Mouse (Mus musculus) forebrain, embryonic 13.5 days (tissue): ENCODE measurements around the gene Tmem109. TPM values are rescaled to one million over a fixed set of nuclear protein-coding genes. Genes with fewer than 3 reads are reported as not detected.

ENCODE experiments used
- ATAC-seq: fragments of 200-750 bp; cut with Nextera tagmentation; 2 replicates; pipeline ENCODE4 v1.8.0; 2017
- H3K27ac ChIP-seq: fragments of 300-500 bp; sonication (generic); 2 replicates; pipeline ENCODE4 v1.5.1; 2015; ENCODE audit warnings: inconsistent platforms, mild to moderate bottlenecking, moderate library complexity
- H3K27me3 ChIP-seq: fragments of 300-500 bp; sonication (generic); 2 replicates; pipeline ENCODE4 v1.6.1; 2015; ENCODE audit warnings: mild to moderate bottlenecking, inconsistent platforms
- H3K36me3 ChIP-seq: fragments of 300-500 bp; sonication (generic); 2 replicates; pipeline ENCODE4 v1.6.1; 2015; ENCODE audit warnings: mild to moderate bottlenecking, inconsistent platforms; ENCODE audit not compliant: poor library complexity, severe bottlenecking
- H3K4me1 ChIP-seq: fragments of 300-500 bp; sonication (generic); 2 replicates; pipeline ENCODE4 v1.6.1; 2015; ENCODE audit warnings: inconsistent platforms
- H3K4me2 ChIP-seq: fragments of 300-500 bp; sonication (generic); 2 replicates; pipeline ENCODE4 v1.6.1; 2015; ENCODE audit warnings: inconsistent platforms, mild to moderate bottlenecking, moderate library complexity
- H3K4me3 ChIP-seq: fragments of 300-500 bp; sonication (generic); 2 replicates; pipeline ENCODE4 v1.5.1; 2015; ENCODE audit warnings: mild to moderate bottlenecking, inconsistent platforms
- H3K9ac ChIP-seq: fragments of 300-500 bp; sonication (generic); 2 replicates; pipeline ENCODE4 v1.6.1; 2015; ENCODE audit warnings: mild to moderate bottlenecking, inconsistent platforms
- H3K9me3 ChIP-seq: fragments of 300-500 bp; sonication (generic); replicated peaks from 2 replicates; pipeline ENCODE4 v1.6.1; 2016; ENCODE audit warnings: inconsistent platforms
- WGBS: fragments of 180-500 bp; shearing (Covaris S2); methylation state at CpG from one replicate; pipeline ENCODE4 v1.1.7; 2015; 5-methylcytosine and 5-hydroxymethylcytosine counted together
- polyA plus RNA-seq: library from polyadenylated mRNA; unstranded; fragments of >200 nt; fragmentation: Nextera tagmentation; extraction: Ambion mirVana; gene quantifications from 2 replicates; pipeline ENCODE4 v1.2.1, GENCODE M21; 2015

The Tmem109 gene
- polyA plus RNA-seq = 33.6 and 35.6 TPM in 2 replicates

DNA sequence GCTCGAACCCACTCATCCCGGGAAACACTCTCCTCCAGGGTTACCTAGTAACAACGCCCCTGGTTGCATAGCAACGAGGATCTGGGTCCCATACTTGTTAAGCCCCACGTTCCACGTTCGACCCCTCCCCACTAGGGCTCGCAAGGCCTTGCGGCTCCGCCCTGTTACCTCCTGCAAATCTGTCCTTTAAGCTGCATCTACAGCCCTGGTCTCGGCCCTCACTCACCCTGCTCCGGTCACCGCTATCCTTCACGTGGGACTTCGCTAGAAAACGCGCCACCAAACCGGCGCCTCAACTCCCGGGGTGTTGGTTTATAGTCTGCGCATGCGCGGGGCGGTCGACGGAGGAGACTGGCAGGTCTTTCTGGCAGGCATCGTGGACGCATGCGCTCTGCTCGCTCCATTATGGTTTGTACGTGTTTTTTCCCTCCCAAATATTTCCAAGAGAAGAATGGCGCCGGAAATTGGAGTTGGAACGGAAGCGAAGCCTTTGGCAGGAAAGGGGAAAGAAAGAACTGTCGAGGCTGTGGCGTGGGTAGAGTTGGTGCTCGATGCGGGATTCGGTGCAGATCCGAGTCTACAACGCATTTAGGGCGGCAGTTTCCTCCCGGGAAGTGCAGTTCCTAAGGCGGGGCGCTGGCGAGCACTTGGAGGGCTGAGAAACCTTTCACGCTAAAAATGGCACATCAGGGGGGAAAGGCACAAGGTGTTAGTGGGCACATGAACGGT, at the start of gene Tmem109:
Gene Tmem109, minus strand, starts transcription at position 576 of the 729 bp plus-strand sequence.
- ATAC-seq = peak; percentile 95
- H3K36me3 ChIP-seq = peaks cover 11% of the 10 kb centered on the region; the same call in 1 of the 2 replicates
- H3K27ac ChIP-seq = peak within 1 kb of the TSS; percentile 97
- peak within 1 kb of the TSS; percentile 82 for H3K9ac ChIP-seq
- WGBS = under 1% methylated on average over 49 of the region's 49 CpGs
- H3K4me2 ChIP-seq = peak within 1 kb of the TSS; percentile 94
- H3K9me3 ChIP-seq = peaks cover 11% of the 10 kb centered on the region; the same call in 1 of the 2 replicates
- H3K27me3 ChIP-seq = no peaks in the 10 kb centered on the region
- peaks cover 32% of the 10 kb centered on the region for H3K4me1 ChIP-seq
- H3K4me3 ChIP-seq = peak within 1 kb of the TSS; percentile 65

DNA sequence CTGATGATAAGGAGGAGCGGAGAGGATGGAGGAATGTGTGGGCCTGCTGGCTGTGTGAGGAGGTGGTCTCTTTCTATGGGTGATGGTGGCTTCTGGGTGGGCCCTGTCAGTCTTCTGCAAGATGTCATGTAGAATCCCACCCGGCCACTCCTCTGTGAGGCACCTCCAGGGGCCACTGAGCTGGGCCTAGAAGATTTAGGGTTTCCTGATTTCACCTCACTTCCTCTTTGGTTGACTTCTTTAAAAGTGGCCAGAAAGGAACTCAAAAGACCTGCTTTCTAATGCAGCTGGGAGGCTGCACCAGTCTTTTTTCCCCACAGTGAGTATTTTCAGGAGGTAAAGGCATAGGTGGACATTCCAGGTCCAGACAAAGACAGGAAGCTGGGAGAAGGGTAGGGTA, 48.8 kb upstream of the Tmem109 start:
- no peaks in the 10 kb centered on the region for H3K27me3 ChIP-seq
- ATAC-seq = no peak
- H3K9me3 ChIP-seq = no peaks in the 10 kb centered on the region
- no peaks in the 10 kb centered on the region for H3K36me3 ChIP-seq
- H3K4me1 ChIP-seq = 0 out of 2 replicates have a peak, but pooled peaks cover 4% of the 10 kb centered on the region
- no peak overlapping the region for H3K27ac ChIP-seq
- no peak overlapping the region for H3K4me2 ChIP-seq
- H3K4me3 ChIP-seq = no peak overlapping the region
- H3K9ac ChIP-seq = no peak overlapping the region
- 82% methylated on average over 2 of the region's 2 CpGs for WGBS

DNA sequence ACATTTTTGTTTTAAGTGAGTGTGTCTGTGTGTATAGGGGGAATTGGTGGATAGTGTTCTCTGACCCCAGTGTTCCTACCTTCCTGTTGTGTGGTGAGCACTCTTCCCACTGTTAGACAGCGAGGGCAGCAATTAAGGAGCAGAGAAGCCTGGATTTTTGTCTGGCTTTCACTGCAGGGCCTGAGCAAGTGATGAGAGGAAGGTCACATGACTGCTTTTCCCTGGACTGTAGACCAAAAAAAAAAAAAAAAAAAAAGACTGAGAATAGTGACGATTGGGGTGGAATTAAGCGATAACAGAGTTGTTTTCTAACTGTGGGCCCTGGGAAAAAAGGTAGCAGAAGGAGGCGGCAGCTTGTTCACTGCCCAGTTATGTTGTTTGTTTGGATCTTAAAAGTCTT, 44.9 kb upstream of the Tmem109 start:
- H3K4me2 ChIP-seq = no peak overlapping the region
- H3K9me3 ChIP-seq = no peaks in the 10 kb centered on the region
- no peak for ATAC-seq
- 26% methylated on average over 4 of the region's 4 CpGs for WGBS
- no peak overlapping the region for H3K9ac ChIP-seq
- H3K27me3 ChIP-seq = no peaks in the 10 kb centered on the region
- no peaks in the 10 kb centered on the region for H3K36me3 ChIP-seq
- H3K27ac ChIP-seq = no peak overlapping the region
- 0 out of 2 replicates have a peak, but pooled peaks cover 4% of the 10 kb centered on the region for H3K4me1 ChIP-seq
- no peak overlapping the region for H3K4me3 ChIP-seq

DNA sequence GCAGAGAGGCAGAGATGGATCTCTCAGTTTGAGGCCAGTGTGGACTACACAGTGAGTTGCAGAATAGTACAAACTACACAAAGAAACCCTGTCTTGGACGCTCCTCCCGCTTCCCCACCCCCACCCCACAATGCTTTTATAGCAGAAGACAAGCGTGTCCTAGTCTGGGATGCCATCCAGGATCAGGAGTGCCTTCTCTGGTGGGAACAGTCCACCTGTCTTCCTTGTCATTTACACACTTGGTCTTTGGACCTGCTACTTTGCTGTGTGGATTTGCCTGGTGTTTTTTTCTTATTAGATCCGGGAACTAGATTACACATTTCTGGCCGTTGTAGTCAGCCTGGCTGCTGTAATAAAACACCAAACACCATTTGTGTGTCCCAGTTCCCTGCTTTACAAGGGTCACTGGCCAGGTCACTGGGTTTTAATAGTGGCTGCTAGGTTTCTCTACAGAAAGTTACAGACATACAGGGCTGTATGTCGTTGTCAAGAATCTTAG, 44.4 kb upstream of the Tmem109 start:
- no peak overlapping the region for H3K9ac ChIP-seq
- H3K9me3 ChIP-seq = no peaks in the 10 kb centered on the region
- H3K4me3 ChIP-seq = no peak overlapping the region
- no peak for ATAC-seq
- H3K4me1 ChIP-seq = 0 out of 2 replicates have a peak, but pooled peaks cover 4% of the 10 kb centered on the region
- H3K27me3 ChIP-seq = no peaks in the 10 kb centered on the region
- WGBS = 30% methylated on average over 6 of the region's 6 CpGs
- no peak overlapping the region for H3K27ac ChIP-seq
- no peak overlapping the region for H3K4me2 ChIP-seq
- no peaks in the 10 kb centered on the region for H3K36me3 ChIP-seq

DNA sequence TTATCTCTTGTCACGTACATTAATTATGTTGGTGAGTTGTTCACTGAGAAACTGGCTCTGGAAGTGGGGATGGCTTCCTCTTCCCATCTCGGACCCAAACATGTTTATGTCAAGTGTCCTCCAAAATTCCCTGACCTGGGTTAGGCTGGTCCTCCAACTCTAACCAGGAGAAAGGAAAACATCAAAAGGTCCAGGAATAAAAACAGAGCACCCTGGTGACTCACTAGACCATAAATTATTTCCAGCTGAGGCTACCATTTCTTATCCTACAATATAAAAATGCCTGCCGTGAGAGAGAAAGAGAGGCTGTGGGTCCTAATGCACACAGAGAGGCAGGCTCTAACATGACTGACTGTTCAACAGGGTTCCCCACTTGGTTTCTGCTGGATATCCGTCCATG, 42.4 kb upstream of the Tmem109 start:
- Histone ChIP-seq H3K4me3 (no peak overlapping the region), H3K4me2 (no peak overlapping the region), H3K9ac (no peak overlapping the region), H3K4me1 (0 out of 2 replicates have a peak, but pooled peaks cover 4% of the 10 kb centered on the region), H3K36me3 (no peaks in the 10 kb centered on the region), H3K9me3 (no peaks in the 10 kb centered on the region), H3K27ac (no peak overlapping the region), H3K27me3 (no peaks in the 10 kb centered on the region)
- ATAC-seq = no peak
- 75% methylated on average over 4 of the region's 4 CpGs for WGBS

DNA sequence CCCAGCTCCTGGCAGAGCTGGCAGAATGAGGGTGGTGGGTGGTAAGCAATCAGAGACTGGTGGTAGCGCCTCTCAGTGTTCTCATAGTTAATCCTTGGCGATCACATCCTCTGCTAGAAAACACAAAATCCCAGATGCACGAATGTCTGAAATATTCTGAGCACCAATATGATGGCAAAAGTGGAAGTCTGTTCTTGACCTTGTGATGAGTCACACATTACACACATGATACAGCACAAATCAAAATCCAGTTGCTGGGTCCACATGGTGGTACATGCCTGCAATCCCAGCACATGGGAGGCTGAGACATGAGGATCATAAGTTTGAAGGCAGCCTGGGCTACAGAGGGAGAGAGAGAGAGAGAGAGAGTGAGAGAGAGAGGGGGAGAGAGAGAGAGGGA, 39.3 kb upstream of the Tmem109 start:
- Histone ChIP-seq H3K4me3 (no peak overlapping the region), H3K9ac (no peak overlapping the region), H3K4me2 (no peak overlapping the region), H3K9me3 (no peaks in the 10 kb centered on the region), H3K4me1 (no peaks in the 10 kb centered on the region), H3K27me3 (no peaks in the 10 kb centered on the region), H3K27ac (no peak overlapping the region), H3K36me3 (no peaks in the 10 kb centered on the region)
- 77% methylated on average over 3 of the region's 3 CpGs for WGBS
- ATAC-seq = no peak

DNA sequence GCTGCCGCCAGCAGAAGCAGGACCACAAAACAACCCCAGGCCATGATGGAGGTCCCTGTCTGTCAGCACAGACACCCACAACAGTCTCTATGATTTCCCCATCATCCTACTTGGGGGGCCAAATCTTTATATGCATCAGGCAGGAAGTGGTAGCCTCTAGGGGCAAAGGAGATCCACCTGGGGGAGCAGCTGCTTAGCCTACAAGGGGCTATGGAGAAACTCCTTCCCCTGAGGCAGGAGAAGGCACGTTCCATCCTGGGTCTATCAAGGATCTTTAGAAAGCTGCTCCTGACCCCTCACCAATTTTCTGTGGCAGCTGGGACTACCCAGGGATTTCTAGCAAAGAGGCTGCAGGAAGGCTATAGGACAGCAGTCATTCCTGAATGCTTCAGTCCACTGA, 38.7 kb upstream of the Tmem109 start, which contains the start of gene Zp1:
Gene Zp1, minus strand, starts transcription at position 101 of the 400 bp plus-strand sequence.
- Histone ChIP-seq H3K27ac (no peak within 1 kb of the TSS), H3K27me3 (no peaks in the 10 kb centered on the region), H3K36me3 (no peaks in the 10 kb centered on the region), H3K9ac (no peak within 1 kb of the TSS), H3K4me3 (no peak within 1 kb of the TSS), H3K4me1 (no peaks in the 10 kb centered on the region), H3K9me3 (no peaks in the 10 kb centered on the region), H3K4me2 (no peak within 1 kb of the TSS)
- WGBS = 85% methylated on average over 2 of the region's 2 CpGs
- no peak for ATAC-seq

DNA sequence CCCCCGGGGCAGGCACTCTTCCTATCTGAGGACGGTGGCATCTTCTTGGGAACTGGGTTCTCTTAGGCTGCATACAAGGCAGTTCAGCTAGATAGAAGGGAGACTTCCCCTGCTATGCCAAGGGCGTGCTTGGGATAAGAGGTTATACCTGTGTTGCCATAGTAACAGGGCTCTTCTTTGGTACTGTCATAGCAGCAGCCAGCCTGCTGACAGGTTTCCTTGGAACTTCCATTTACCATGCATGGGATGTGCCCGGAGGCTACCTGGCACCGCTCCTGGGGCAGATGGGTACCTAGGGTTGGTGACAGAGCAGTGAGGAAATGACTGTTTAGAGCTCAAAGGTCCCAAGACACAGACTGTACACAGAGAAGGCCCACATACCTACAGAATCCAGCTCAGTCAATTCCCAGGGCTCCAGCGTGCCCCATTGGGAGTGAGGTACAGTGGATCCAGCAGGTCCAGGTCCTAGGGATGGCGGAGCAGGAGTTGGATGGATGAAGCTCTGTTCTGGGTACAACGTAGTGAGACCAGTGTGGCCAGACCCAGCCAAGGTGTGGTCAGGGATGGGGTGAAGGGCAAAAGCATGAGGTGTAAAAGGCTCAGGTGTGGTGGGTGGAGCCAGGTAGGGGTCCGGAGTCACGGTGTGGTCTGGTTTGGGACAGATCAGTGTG, 36.7 kb upstream of the Tmem109 start:
- H3K9ac ChIP-seq = no peak overlapping the region
- H3K4me3 ChIP-seq = no peak overlapping the region
- peak; percentile 43; the same call in 1 of the 2 replicates for ATAC-seq
- no peak overlapping the region for H3K4me2 ChIP-seq
- H3K27me3 ChIP-seq = no peaks in the 10 kb centered on the region
- H3K27ac ChIP-seq = no peak overlapping the region
- no peaks in the 10 kb centered on the region for H3K36me3 ChIP-seq
- H3K9me3 ChIP-seq = no peaks in the 10 kb centered on the region
- 90% methylated on average over 10 of the region's 10 CpGs for WGBS
- H3K4me1 ChIP-seq = no peaks in the 10 kb centered on the region

DNA sequence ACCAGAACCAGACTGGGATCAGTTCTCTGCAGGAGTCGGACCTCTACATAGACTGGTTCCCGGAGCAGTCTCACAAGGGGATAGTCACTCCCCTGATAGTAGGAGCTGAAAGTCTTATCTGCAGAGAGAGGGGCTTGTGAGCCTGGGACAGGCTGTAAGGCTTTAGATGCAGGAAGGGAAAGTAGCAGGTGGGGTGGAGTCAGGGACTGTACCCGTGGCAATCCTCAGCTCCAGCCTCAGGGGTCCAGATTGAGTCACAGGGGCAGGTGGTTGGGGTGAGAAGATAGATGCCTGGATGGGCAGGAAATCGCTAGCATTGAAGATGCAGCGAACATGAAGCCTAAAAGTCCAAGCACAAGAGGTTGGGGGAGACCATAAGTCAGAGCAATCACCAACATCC, 34.7 kb upstream of the Tmem109 start:
- no peak overlapping the region for H3K4me2 ChIP-seq
- no peaks in the 10 kb centered on the region for H3K4me1 ChIP-seq
- no peak overlapping the region for H3K9ac ChIP-seq
- no peaks in the 10 kb centered on the region for H3K9me3 ChIP-seq
- no peak overlapping the region for H3K4me3 ChIP-seq
- no peaks in the 10 kb centered on the region for H3K36me3 ChIP-seq
- ATAC-seq = no peak
- no peak overlapping the region for H3K27ac ChIP-seq
- WGBS = 75% methylated on average over 5 of the region's 5 CpGs
- no peaks in the 10 kb centered on the region for H3K27me3 ChIP-seq

DNA sequence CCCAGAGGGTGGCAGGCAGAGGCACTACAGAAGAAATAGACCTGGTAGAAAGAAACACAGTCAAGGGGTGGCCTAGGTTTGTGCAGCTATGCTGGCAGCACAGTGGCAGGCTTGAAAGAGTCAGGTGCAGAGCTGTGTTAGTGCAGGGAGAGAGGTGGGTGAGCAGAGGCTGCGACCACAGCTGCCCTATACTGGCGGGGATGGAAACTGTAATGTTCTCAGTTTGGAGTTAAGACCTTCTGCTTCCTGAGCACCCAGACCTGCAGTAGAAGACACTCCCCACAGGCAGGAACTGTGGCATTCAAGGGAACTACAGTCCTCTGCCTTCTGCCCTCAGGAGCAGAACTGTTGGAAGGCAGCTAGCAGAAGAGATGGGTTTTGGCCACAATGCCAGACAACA, 33.1 kb upstream of the Tmem109 start:
- no peak overlapping the region for H3K27ac ChIP-seq
- H3K4me2 ChIP-seq = no peak overlapping the region
- no peaks in the 10 kb centered on the region for H3K9me3 ChIP-seq
- no peaks in the 10 kb centered on the region for H3K4me1 ChIP-seq
- H3K4me3 ChIP-seq = no peak overlapping the region
- no peak for ATAC-seq
- H3K36me3 ChIP-seq = no peaks in the 10 kb centered on the region
- 79% methylated on average over 2 of the region's 2 CpGs for WGBS
- no peak overlapping the region for H3K9ac ChIP-seq
- H3K27me3 ChIP-seq = no peaks in the 10 kb centered on the region

DNA sequence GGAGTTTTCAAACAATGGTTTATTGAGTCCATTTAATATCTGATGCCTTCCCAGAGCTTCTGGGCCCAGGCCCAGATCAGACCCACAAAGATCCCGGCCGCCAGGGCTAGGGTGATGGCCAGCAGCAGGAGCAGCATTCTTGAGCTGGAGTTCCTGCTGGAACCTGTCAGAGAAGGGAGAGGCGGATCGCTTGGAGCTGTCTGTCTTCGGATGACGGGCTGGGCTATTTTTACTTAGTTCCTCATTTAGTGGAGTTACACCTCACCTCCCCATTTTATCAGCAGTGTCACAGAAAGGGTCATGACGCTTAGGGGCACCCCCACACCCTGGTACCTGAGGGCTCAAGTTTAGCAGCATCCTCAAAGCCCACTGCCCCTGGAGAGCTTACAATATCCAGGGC, 32.5 kb upstream of the Tmem109 start:
- H3K36me3 ChIP-seq = no peaks in the 10 kb centered on the region
- 83% methylated on average over 7 of the region's 7 CpGs for WGBS
- H3K4me1 ChIP-seq = no peaks in the 10 kb centered on the region
- no peaks in the 10 kb centered on the region for H3K27me3 ChIP-seq
- no peak for ATAC-seq
- H3K4me3 ChIP-seq = no peak overlapping the region
- H3K4me2 ChIP-seq = no peak overlapping the region
- no peaks in the 10 kb centered on the region for H3K9me3 ChIP-seq
- no peak overlapping the region for H3K9ac ChIP-seq
- no peak overlapping the region for H3K27ac ChIP-seq

DNA sequence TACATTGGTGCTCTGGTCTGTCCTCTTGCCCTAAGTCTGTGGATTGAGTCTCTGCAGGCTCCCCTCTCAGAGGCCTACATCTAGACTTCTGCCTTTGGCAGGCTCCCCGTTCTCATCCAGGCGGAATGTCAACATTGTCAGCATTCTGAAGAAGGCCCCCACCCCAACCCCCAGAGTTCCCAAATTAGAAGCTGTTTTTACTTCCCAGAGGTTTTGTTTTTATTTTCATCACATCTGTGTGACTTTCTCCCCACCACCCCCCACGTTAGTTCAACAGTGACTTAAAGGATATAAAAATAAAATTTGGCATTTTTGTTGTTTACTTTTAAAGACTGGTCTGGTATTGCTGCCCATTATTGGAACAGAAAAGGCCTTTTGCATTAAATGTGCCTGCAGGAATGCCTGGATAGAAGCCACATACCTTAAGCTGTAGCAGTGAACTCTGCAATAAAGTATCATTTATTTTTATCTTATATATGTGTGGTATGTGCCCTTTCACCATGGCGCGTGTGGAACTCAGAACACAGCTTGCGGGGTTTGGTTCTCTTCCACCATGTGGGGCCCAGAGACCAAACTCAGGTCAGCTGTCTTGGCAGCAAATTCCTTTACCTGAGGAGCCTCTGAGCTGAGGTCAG, 27.4 kb upstream of the Tmem109 start:
- Histone ChIP-seq H3K27me3 (no peaks in the 10 kb centered on the region), H3K27ac (no peak overlapping the region), H3K4me1 (no peaks in the 10 kb centered on the region), H3K4me3 (no peak overlapping the region), H3K9me3 (no peaks in the 10 kb centered on the region), H3K36me3 (peaks cover 44% of the 10 kb centered on the region), H3K4me2 (no peak overlapping the region), H3K9ac (no peak overlapping the region)
- WGBS = 94% methylated on average over 6 of the region's 6 CpGs
- ATAC-seq = no peak
